Mouse (Mus musculus) CH12.LX (cell line): ENCODE data around the gene C1qtnf7. TPM values are rescaled to one million over a fixed set of nuclear protein-coding genes. Genes with fewer than 3 reads are reported as not detected.

ENCODE experiments used
- DNase-seq: peaks from one replicate; pipeline ENCODE4 v3.0.0-alpha.2; 2013; ENCODE audit errors: extremely low read depth
- H3K27ac ChIP-seq: 2 replicates; pipeline ENCODE4 v1.5.1; 2012; ENCODE audit warnings: low read depth, mild to moderate bottlenecking, control low read depth, moderate library complexity; ENCODE audit not compliant: insufficient read depth
- H3K27me3 ChIP-seq: replicated peaks from 2 replicates; pipeline ENCODE3; 2012; ENCODE audit warnings: inconsistent platforms
- H3K36me3 ChIP-seq, 2 experiments: replicated peaks in 1 of 2; 2 replicates each; pipeline versions ENCODE3 to v1.6.1; 2012; ENCODE audit warnings: inconsistent platforms in 1 of 2, low read length in 1 of 2, mild to moderate bottlenecking in 1 of 2, mixed read lengths in 1 of 2, moderate library complexity in 1 of 2; ENCODE audit not compliant: control insufficient read depth in 1 of 2, insufficient read depth in 1 of 2
- H3K4me1 ChIP-seq, 2 experiments: 2 replicates each; pipeline ENCODE4 v1.6.1; 2012; ENCODE audit warnings: inconsistent platforms in 1 of 2, moderate library complexity in 1 of 2; ENCODE audit not compliant: insufficient read depth in 2 of 2, control insufficient read depth in 1 of 2
- H3K4me2 ChIP-seq: 2 replicates; pipeline ENCODE4 v1.6.1; 2012; ENCODE audit warnings: low read depth, mild to moderate bottlenecking, control low read depth; ENCODE audit not compliant: poor library complexity, insufficient read depth, severe bottlenecking
- H3K4me3 ChIP-seq, 3 experiments: fragments of 150-350 bp in 1 of 3; sonication (generic) in 1 of 3; replicated peaks in 1 of 3; 2 replicates each; pipeline versions ENCODE3 to v1.5.1; 2011 to 2012; ENCODE audit warnings: low read depth in 2 of 3, low read length in 2 of 3, mild to moderate bottlenecking in 2 of 3, moderate library complexity in 2 of 3, control low read depth in 1 of 3, improper control_type of control experiment in 1 of 3, inconsistent platforms in 1 of 3, mixed read lengths in 1 of 3; ENCODE audit not compliant: poor library complexity in 1 of 3
- H3K79me2 ChIP-seq: replicated peaks from 2 replicates; pipeline ENCODE4 v1.6.1; 2012; ENCODE audit warnings: mild to moderate bottlenecking, moderate library complexity; ENCODE audit not compliant: control insufficient read depth, poor library complexity, insufficient read depth, severe bottlenecking; ENCODE audit errors: extremely low read depth
- H3K9ac ChIP-seq: 2 replicates; pipeline ENCODE4 v1.6.1; 2012; ENCODE audit warnings: low read depth, mild to moderate bottlenecking, control low read depth, moderate library complexity; ENCODE audit not compliant: insufficient read depth
- H3K9me3 ChIP-seq: replicated peaks from 2 replicates; pipeline ENCODE3; 2012; ENCODE audit warnings: low read length, inconsistent platforms, mixed read lengths
- BHLHE40 ChIP-seq: IDR thresholded peaks from 2 replicates; pipeline ENCODE4 v1.6.1; 2011; ENCODE audit warnings: mild to moderate bottlenecking, low read depth, low read length, improper control_type of control experiment
- CHD1 ChIP-seq: IDR thresholded peaks from 2 replicates; pipeline ENCODE4 v1.6.1; 2012; ENCODE audit warnings: low read depth, low read length, improper control_type of control experiment, inconsistent platforms
- CHD2 ChIP-seq: IDR thresholded peaks from 2 replicates; pipeline ENCODE4 v1.6.1; 2011; ENCODE audit warnings: low read length, improper control_type of control experiment
- E2F4 ChIP-seq: IDR thresholded peaks from 2 replicates; pipeline ENCODE4 v1.6.1; 2011; ENCODE audit warnings: low read depth, low read length, improper control_type of control experiment; ENCODE audit not compliant: insufficient replicate concordance
- ELF1 ChIP-seq: IDR thresholded peaks from 2 replicates; pipeline ENCODE4 v1.6.1; 2014; ENCODE audit warnings: low read depth, mild to moderate bottlenecking, inconsistent platforms, low read length, improper control_type of control experiment
- EP300 ChIP-seq: IDR thresholded peaks from 2 replicates; pipeline ENCODE4 v1.6.1; 2011; ENCODE audit warnings: low read length, improper control_type of control experiment
- GABPA ChIP-seq: IDR thresholded peaks from 2 replicates; pipeline ENCODE4 v1.6.1; 2012; ENCODE audit warnings: low read depth, low read length, improper control_type of control experiment, inconsistent platforms; ENCODE audit not compliant: insufficient replicate concordance
- JUN ChIP-seq: IDR thresholded peaks from 2 replicates; pipeline ENCODE4 v1.6.1; 2011; ENCODE audit warnings: low read depth, mild to moderate bottlenecking, low read length, improper control_type of control experiment, moderate library complexity; ENCODE audit not compliant: insufficient read depth
- JUND ChIP-seq: conservative IDR thresholded peaks from 2 replicates; pipeline ENCODE4 v1.6.1; 2011; ENCODE audit warnings: low read depth, low read length, improper control_type of control experiment
- MAX ChIP-seq: IDR thresholded peaks from 2 replicates; pipeline ENCODE4 v1.6.1; 2011; ENCODE audit warnings: low read length, improper control_type of control experiment
- MXI1 ChIP-seq: IDR thresholded peaks from 2 replicates; pipeline ENCODE4 v1.6.1; 2011; ENCODE audit warnings: mild to moderate bottlenecking, low read depth, low read length, improper control_type of control experiment
- MYC ChIP-seq: IDR thresholded peaks from 2 replicates; pipeline ENCODE4 v1.6.1; 2011; ENCODE audit warnings: low read depth, mild to moderate bottlenecking, improper control_type of control experiment, low read length
- NELFE ChIP-seq: IDR thresholded peaks from 2 replicates; pipeline ENCODE4 v1.6.1; 2011; ENCODE audit warnings: low read depth, low read length, improper control_type of control experiment
- POLR2A ChIP-seq: IDR thresholded peaks from 2 replicates; pipeline ENCODE4 v1.6.1; 2011; ENCODE audit warnings: low read depth, mild to moderate bottlenecking, improper control_type of control experiment, low read length
- POLR2AphosphoS2 ChIP-seq: IDR thresholded peaks from 2 replicates; pipeline ENCODE4 v1.6.1; 2011; ENCODE audit warnings: low read depth, low read length, improper control_type of control experiment
- RAD21 ChIP-seq: IDR thresholded peaks from 2 replicates; pipeline ENCODE4 v1.6.1; 2011; ENCODE audit warnings: low read depth, mild to moderate bottlenecking, low read length, improper control_type of control experiment, moderate library complexity
- SIN3A ChIP-seq: IDR thresholded peaks from 2 replicates; pipeline ENCODE4 v1.6.1; 2012; ENCODE audit warnings: low read length, improper control_type of control experiment, inconsistent platforms
- SMC3 ChIP-seq: IDR thresholded peaks from 2 replicates; pipeline ENCODE4 v1.6.1; 2011; ENCODE audit warnings: low read depth, low read length, improper control_type of control experiment
- TBP ChIP-seq: conservative IDR thresholded peaks from 2 replicates; pipeline ENCODE4 v1.6.1; 2011; ENCODE audit warnings: low read depth, low read length, improper control_type of control experiment
- TCF12 ChIP-seq: IDR thresholded peaks from 2 replicates; pipeline ENCODE4 v1.6.1; 2014; ENCODE audit warnings: low read depth, mild to moderate bottlenecking, inconsistent platforms, low read length, improper control_type of control experiment
- UBTF ChIP-seq: IDR thresholded peaks from 2 replicates; pipeline ENCODE4 v1.6.1; 2012; ENCODE audit warnings: low read depth, mild to moderate bottlenecking, inconsistent platforms, low read length, improper control_type of control experiment, moderate library complexity
- ZC3H11A ChIP-seq: IDR thresholded peaks from 2 replicates; pipeline ENCODE4 v1.6.1; 2012; ENCODE audit warnings: low read depth, mild to moderate bottlenecking, inconsistent platforms, low read length, improper control_type of control experiment
- ZKSCAN1 ChIP-seq: IDR thresholded peaks from 2 replicates; pipeline ENCODE4 v1.6.1; 2012; ENCODE audit warnings: low read depth, inconsistent platforms, low read length, improper control_type of control experiment, borderline replicate concordance
- dilution Hi-C: fragments of 300-500 bp; cut with MboI; formaldehyde crosslinking; loops from 2 replicates; pipeline ENCODE4 v1.14.3; 2020; ENCODE audit warnings: low sequenced_read_pairs; ENCODE audit not compliant: extremely low pct_unique_long_range_greater_than_20kb, extremely low pct_ligation_motif_present
- in situ Hi-C: fragments of 300-500 bp; cut with MboI; formaldehyde crosslinking; loops from 3 replicates; pipeline ENCODE4 v1.14.3; 2019; ENCODE audit warnings: low sequenced_read_pairs, low pct_ligation_motif_present, low pct_unique_long_range_greater_than_20kb, mixed read lengths
- polyA plus RNA-seq: library from polyadenylated mRNA; unstranded; fragments of >175 nt; gene quantifications from 2 replicates; pipeline ENCODE4 v1.2.1, GENCODE M21; 2012; ENCODE audit warnings: low read depth; ENCODE audit not compliant: insufficient read length
- total RNA-seq, 2 experiments: library from RNA; depleted of rRNA; stranded (reverse); fragments of 300-350 nt in 1 of 2; fragments of >200 nt in 1 of 2; gene quantifications; 2 replicates each; pipeline ENCODE4 v1.2.3; 2012 to 2014

Gene C1qtnf7
- total and polyA plus RNA-seq, 3 experiments: not detected

GRCm38 (mm10) chr5:43645020-43645419, 129.7 kb downstream of the C1qtnf7 start:
- Histone ChIP-seq H3K36me3 (no peaks in the 10 kb centered on the region), H3K4me3 (no peak overlapping the region), H3K27me3 (no peaks in the 10 kb centered on the region), H3K9ac (no peak overlapping the region), H3K9me3 (no peaks in the 10 kb centered on the region), H3K27ac (no peak overlapping the region), H3K79me2 (no peaks in the 10 kb centered on the region), H3K4me2 (no peak overlapping the region), H3K4me1 (no peaks in the 10 kb centered on the region)
- in situ Hi-C loops: no loop called here
- TF ChIP-seq UBTF: no peak
- no peak for TF ChIP-seq E2F4
- DNase-seq: no peak
- dilution Hi-C loops: no loop called here

DNA sequence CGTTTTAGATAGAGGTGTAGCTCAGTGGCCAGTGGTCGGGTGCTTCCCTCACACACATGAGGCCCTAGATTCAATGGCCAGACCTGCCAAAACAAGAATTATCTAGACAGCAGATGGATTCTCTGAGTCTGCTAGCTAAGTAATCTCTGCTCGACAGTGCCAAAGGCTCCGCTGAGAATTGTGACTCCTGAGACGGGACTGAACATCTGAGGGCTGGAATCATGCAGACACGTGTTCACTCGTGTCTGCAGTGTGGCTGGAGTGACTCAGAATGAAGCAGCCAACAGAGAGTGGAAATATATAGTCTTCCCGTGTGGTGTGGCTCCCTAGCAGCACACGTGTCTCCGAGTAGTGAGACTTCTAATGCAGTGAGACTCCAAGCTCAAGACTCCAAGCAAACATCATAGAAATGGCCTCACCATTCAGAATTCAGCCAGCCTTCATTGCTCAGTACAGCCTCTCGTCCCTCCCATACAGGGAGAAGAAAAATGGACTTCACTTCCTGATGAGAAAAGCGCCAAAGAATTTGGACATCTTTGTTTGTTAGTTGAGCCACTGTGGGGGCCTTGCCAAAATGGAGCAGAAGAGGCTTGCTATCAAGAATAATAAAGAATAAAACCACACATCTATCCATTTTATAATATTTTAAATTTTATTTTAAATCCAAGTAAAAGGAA, 131.9 kb downstream of the C1qtnf7 start:
- H3K9ac ChIP-seq: no peak overlapping the region
- in situ Hi-C loops: no loop called here

GRCm38 (mm10) chr5:43661498-43661897, 146.2 kb downstream of the C1qtnf7 start:
- Histone ChIP-seq H3K27ac (no peak overlapping the region), H3K4me2 (no peak overlapping the region), H3K36me3 (no peaks in the 10 kb centered on the region), H3K27me3 (no peaks in the 10 kb centered on the region)
- in situ Hi-C loops: no loop called here
- TF ChIP-seq JUN (no peak), GABPA (no peak), ELF1 (no peak), CHD2 (no peak), UBTF (no peak), MYC (no peak), POLR2AphosphoS2 (no peak), MXI1 (no peak), TBP (no peak), NELFE (no peak), ZC3H11A (no peak), BHLHE40 (no peak), TCF12 (no peak), ZKSCAN1 (no peak), SIN3A (no peak)
- TF ChIP-seq, all 38 proteins: peak for 0
- Histone ChIP-seq H3K4me1 (0 out of 4 replicates have a peak, but pooled peaks cover 0 to 4% of the 10 kb centered on the region in 2 experiments), H3K4me3 (no peak overlapping the region), H3K9me3 (no peaks in the 10 kb centered on the region), H3K9ac (no peak overlapping the region), H3K79me2 (no peaks in the 10 kb centered on the region)
- no peak for DNase-seq
- dilution Hi-C loops: no loop called here

More for the DNA sequence above, 131.9 kb downstream of the C1qtnf7 start:
- no peak overlapping the region for H3K4me2 ChIP-seq
- TF ChIP-seq EP300 (no peak), JUND (no peak), CHD1 (no peak), MAX (no peak), RAD21 (no peak), SMC3 (no peak), POLR2A (no peak), NELFE (no peak)
- TF ChIP-seq, all 38 proteins: peak for 0
- Histone ChIP-seq H3K4me3 (no peak overlapping the region), H3K79me2 (no peaks in the 10 kb centered on the region), H3K36me3 (no peaks in the 10 kb centered on the region), H3K27me3 (no peaks in the 10 kb centered on the region), H3K27ac (no peak overlapping the region), H3K4me1 (no peaks in the 10 kb centered on the region), H3K9me3 (no peaks in the 10 kb centered on the region)
- dilution Hi-C loops: no loop called here
- DNase-seq: no peak
